Mouse (Mus musculus): ENCODE measurements around the gene Hexim1. TPM values are rescaled to one million over a fixed set of nuclear protein-coding genes. Genes with fewer than 3 reads are reported as not detected.

Hexim1 gene
- polyA plus RNA-seq, 1 experiment = 42.1 TPM

DNA sequence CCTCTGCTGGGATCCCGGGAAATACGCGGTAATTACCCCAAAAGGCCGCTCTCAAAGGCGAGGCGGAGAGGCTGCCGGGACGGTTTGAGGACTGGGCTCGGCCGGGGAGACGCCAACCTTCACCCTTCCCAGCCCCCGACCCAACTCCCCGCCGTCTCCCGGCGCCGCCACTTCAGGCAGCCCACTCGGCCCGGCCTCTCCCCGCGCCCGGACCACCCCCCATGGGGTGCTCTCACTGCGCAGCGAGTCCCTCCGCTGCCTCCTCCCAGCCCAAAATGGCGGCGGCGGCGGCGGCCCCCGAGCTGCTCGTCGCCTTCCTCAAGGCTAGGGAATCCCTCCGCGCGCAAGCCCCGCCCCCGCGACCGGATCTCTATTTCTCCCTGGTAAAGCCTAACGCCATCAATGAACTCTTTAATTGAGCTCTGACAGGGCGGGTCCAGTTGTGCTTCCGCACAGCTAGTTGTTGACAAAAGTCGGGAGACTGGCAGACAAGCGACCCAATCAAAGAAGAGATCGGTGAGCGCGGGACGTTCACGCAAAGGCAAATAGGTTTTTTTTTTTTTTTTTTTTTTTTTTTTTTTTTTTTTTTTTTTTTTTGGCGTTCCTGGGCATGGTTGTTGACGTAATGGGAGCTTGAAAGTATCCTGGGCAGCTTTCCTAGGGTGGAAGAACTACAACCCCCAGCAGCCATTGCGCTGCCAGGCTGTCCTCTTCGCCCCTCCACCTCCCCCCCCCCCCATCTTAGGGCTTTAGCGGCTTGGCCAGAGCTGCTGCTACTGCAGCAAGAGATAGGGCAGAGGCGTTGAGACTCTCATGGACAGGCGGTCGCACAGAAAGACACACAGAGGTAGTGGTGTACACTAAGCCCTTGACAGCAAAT lies 16.8 kb downstream of the Hexim1 start:
- no peak for TF ChIP-seq GATA1 (IDR thresholded peaks at IDR 0.05; ENCODE audit: low read length)

DNA sequence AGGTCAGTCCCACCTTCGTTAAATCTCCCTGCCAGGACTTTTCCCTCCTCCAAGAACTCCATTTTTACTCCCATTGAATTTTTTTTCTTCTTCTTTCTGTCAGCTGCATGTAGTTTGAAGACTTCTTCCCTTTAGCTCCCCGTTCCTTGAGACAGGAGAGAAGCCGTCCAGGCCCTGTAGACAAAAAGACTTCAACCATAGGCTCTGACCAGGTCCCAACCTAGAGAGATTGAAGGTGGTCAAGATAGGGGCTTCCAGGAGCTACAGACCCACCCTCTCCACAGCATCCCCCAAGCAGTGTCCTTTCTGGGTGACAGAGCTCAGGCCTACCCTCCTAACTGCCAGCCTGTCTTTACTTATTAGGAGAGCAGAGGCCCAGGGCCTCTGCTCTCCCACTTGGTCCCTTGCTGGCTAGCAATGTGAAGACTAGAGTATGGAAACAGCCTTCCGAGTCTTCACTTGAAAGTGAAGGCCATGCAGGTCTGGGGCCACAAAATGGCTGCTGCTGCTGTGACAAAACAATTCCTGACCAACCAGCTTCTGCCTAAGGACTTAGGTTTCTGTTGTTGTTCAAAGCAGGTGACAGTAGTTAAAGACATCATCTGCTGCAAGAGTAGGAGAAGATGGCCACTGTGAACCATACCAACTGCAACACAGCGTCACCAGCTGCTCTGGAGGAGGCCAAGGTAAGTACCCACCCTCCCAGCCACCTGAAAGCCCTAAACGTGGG lies 17.6 kb downstream of the Hexim1 start:
- TF ChIP-seq GATA1 (IDR thresholded peaks at IDR 0.05; ENCODE audit: low read length) = no peak

DNA sequence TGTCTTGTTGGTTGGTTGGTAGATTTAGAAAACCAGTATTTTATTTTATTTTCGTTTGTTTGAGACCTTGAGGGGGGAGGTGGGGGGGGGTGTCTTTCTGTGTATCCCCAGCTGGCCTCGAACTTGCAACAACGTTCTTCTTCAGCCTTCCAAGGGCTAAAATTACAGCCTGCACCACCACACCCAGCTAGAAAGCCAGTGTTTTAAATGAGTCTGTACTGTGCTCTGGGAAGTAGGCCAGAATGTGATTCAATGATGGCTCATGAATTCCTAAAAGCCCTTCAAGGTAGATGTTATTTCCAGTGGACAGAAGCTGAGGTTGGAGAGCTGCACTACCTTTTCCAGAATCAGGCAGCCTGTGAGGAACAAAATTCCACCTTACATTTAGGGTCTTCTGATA lies 18.2 kb downstream of the Hexim1 start:
- no peak for TF ChIP-seq GATA1 (IDR thresholded peaks at IDR 0.05; ENCODE audit: low read length)

DNA sequence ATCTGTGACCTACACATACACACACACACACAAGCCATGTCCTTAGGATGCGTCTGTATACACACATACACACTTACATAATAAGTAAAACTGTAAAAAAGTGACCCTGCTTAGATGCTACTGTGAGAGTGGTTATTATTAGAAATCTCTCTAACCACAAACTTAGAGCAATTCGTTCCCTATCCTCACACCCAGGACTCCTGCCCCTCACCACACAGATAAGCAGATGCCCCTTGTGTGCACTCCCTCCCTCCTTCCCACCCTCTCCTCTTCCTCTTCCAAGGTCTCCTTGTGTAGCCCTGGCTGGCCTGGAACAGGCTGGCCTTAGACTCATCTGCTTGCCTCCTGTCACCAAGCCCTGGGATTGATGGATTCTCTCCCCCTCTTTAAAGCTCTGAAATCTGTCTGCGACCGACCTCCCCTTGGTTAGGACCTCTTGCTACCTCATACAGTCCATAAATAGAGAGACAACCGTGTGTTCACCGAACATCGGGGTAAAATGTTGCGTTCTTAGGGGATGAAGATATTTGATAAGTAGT lies 20.1 kb downstream of the Hexim1 start:
- TF ChIP-seq GATA1 (IDR thresholded peaks at IDR 0.05; ENCODE audit: low read length) = peak; percentile 79

DNA sequence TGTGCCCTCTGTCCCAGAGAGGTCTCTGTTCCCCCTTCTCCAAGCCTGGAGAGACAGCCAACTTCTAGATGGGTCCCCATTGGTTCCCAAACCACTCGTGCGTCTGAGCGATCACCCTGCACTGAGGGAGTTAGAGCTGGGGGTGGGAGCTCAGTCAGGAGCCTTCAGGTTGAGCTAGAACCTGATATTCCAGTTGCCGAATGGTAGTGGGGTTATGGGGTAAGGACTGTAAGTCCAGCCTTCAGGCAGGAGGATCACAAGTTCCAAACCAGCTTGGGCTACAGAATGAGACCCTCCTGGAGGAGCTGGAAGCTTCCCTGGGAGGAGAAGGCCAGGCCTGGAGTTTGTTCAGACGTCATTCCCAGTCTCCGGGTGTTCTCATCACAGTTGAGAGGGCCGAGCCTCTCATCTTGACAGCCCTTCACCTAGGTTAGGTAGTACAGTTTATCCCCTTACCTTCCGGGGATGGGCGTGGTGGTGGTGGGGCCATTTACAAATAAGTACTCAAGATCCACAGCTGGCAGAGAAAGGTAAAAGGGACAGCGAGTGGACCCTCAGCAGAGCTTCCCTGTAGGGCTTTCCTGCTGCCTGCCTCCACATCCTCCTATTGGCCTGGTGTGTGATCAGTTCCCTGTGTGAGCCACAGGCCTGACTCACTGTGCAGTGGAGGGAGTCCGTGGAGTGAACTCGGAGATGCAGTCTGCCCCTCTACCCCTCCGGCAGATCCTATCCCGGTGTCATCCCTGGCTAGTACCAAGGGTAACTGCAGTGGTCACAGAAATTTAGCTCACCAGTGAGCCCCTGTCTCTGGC lies 24.1 kb downstream of the Hexim1 start:
- TF ChIP-seq GATA1 (IDR thresholded peaks at IDR 0.05; ENCODE audit: low read length) = no peak

DNA sequence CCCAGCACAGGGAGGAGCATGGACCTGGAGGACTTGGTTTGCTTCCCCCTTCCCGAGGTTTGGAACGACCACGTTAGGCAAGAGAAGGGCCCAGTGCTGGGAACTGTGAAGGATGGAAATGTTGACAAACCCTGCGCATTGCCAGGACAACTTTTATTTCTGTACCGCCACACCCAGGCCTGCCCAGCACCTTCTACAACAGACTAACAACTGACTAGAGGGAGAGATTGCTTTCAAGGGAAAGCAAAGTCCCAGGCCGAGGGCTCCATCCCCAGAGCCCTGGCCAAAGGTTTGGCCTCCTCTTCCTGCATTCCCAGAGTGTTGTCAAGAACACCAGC lies 24.7 kb downstream of the Hexim1 start:
- no peak for TF ChIP-seq GATA1 (IDR thresholded peaks at IDR 0.05; ENCODE audit: low read length)

DNA sequence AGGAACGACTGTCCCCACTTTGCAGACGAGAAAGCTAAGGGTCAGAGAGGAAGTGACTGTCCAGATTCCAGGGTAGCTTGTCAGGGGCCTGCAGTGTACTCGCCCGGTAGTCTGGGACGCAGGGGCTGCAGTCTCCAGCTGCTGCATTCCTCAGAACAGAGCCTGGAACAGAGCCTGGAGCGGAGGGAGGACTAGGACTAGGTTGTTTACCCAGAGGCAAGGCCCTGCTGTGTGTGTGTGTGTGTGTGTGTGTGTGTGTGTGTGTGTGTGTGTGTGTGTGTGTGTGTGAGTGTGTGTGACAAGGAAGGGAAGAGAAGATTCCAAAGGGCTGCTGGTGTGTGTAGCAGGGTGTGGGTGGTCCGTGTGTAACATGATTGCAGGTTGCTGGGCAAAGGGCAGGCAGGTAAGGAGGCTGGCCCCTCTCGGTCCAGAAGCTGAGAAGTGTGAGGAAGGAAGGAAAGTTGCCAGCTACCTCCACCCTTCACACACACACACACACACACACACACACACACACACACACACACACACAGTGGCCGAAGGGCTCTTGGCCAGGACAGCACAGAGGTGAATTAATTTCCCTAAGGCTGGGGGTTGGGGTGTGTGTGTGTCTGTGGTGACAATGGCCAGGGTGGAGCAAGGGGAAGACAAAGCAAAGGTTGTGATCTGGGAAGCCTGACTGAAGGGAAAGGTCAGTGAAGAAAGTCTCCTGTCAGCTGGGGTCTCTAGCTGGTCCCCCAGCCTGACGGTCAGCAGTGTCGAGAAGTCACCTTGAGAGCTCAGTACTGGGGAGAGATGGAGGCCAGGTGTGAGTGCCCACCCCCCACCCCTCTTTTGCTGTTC lies 25.3 kb downstream of the Hexim1 start:
- TF ChIP-seq GATA1 (IDR thresholded peaks at IDR 0.05; ENCODE audit: low read length) = no peak

DNA sequence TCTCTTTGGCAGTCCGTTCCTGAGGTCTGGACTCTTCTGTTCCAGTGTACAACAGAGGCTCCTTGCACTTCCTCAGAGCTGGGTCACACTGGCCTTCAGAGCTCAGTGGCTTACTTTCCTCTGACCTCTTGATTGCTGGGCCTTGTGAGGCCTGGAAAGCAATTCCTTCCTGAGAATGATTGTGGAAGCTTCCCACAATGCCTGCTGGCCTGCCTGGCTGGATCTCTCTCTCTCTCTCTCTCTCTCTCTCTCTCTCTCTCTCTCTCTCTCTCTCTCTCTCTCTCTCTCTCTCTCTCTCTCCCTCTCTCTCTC lies 25.9 kb downstream of the Hexim1 start:
- no peak for TF ChIP-seq GATA1 (IDR thresholded peaks at IDR 0.05; ENCODE audit: low read length)

DNA sequence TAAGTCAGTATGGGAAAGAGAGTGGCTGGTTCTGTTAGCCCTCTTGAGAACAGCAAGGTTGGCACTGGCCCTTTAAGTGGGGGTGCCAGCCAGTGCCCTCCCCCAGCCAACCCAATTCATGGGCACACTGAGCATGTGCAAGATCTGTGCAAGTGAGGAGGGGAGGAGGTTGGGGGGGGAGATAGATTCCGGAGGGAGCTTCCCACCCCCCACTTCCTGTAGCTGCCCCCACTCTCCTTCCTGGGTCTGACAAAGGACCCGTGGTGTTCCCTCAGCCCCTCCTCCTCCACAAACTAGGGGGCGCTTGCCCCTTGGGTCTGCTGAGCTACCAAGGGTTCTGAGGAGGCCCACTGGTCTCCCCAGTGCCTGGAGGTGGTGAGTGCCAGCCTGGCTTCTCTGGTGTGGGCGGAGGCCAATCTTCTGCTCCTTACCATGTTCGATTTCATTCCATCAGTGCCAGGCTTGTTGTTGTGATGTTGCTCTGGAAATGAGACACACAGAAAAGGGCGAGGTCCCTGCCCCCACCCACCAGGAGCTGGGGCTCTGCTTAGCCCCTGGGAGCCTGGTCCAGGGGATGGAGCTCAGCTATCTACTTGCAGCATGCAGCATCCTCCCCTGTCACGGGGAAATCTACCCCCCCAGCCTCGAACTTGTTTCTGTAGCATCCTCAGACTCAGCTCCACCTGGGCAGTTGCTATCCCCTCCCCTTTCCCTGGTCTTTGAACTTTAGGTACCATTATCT lies 26.6 kb downstream of the Hexim1 start:
- TF ChIP-seq GATA1 (IDR thresholded peaks at IDR 0.05; ENCODE audit: low read length) = no peak

DNA sequence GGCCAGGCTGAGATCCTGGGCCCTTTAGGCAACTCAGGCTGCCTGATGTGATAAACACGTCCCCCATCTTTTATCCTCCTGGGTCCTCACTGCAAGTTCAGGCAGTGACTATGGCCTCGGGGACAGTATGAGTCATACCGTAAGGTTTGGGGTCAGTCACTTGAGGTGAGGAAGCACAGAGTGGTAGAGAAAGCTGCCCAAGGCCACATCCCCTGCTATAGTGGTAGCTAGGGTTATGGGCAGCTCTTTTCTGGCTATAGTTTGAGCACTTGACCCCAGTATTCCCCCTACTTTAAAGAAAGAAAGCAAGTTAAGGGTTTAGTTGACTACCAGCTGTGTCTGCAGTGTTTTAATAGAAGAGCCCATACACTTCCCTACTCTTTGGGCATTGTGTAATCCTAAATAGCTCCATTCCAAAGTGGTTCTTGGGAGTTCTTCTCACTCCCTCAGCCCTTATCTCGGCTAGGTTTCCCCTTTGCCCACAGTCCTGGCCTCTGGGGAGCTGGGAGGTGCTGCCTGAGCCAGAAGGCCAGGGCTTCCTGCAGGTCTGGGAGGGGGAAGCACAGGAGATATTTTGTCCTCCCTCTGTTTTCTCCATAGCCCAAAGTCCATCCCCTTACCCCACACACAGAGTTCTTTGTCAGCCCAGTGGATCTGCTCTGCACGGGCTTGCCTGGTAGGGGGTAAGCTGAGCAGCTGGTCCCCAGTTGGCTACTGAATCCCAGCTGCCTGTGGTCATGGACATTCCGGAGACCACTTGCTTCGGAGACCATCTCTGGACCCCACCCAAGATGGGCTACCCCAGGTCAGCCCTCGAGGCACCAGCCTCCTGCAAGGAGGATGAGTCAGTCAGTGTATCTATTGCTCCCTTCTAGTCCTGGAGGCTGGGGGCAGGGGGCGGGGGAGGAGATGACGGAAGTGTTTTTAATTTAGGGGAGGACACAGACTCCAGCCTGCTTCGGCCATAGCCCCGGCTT lies 28.6 kb downstream of the Hexim1 start:
- TF ChIP-seq GATA1 (IDR thresholded peaks at IDR 0.05; ENCODE audit: low read length) = no peak

DNA sequence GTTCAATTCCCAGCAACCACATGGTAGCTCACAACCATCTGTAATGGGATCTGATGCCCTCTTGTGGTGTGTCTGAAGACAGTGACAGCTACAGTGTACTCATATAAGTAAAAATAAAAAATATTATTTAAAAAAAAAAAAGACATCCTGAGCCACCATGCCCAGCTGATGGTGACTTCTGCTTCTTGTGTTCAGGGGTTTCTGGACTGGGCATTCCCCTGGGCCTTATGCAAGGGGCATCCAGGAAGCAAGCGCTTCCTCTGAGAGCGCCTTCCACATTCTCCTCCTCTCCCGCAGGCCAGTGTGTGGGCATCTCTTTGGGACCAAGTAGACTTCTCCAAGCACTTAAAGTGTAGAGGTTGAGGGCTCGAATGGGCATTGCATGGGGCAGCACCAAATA lies 30.4 kb downstream of the Hexim1 start:
- no peak for TF ChIP-seq GATA1 (IDR thresholded peaks at IDR 0.05; ENCODE audit: low read length)

DNA sequence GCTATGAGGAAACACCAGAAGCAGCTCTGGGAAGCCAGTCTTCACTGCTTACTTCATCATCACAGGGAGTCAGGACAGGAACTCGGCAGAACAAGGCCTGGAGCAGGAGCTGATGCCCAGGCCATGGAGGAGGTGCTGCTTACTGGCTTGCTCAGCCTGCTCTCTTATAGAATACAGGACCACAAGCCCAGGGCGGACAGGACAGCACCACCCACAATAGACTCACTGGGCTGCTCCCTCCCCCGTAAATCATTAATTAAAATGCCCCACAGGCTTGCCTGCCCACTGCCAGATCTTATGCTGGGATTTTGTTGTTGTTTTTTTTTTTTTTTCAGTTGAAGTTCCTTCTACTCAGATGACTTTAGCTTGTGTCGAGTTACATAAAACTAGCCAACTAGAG lies 31.7 kb downstream of the Hexim1 start:
- no peak for TF ChIP-seq GATA1 (IDR thresholded peaks at IDR 0.05; ENCODE audit: low read length)

DNA sequence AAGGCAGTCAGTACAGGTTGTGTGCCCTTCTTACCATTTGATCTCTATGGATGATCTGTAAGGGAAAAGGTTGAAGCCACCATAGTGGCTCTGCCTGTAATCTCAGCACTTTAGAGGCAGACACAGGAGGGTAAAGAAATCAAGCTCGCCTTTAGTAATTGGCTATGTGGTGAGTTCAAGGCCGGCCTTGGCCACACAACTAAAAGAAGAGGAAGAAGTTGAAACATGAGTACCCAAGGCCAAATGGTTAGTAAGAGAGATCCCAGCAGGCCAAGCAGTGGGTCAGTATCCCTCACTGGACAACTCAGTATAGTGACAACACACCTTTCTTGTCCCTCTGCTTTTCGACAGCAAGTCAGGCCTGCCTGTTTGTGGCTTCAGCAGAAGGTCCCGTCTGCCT lies 33.7 kb downstream of the Hexim1 start:
- TF ChIP-seq GATA1 (IDR thresholded peaks at IDR 0.05; ENCODE audit: low read length) = no peak
